ENCODE assay signal across 11 mouse cellular contexts in the genomic region with DNA sequence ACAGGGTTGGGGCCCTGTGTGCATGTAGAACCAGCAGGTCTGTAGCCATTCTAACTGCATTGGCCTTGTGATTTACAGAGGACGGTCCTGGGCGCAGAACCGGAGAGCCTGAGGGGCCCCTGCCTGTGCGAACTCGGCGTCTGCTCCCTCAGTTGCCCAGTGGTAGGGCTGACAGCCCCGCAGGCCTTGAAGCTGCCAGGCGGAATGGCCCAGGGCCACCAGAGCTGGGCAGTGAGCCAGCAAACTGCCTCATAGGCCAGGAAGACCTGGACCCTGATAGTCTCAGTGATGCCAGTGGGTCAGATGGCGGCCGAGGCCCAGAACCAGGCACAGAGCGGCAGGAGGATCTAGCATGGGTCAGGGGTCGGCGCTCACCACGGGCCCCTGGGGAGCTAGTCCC. TPM values are rescaled to one million over a fixed set of nuclear protein-coding genes. Genes with fewer than 3 reads are reported as not detected.
DNase-seq lines count a peak whose midpoint lies in the region; ATAC-seq and TF ChIP-seq lines count a peak whose summit lies in the region.
"Had no signal": no experiment of that assay in that cellular context is flagged by ENCODE, and none has a peak within 500 bp of the region (broad histone marks: within the 10 kb centered on the region; RNA-seq: fewer than 3 reads in every experiment).

No protein-coding gene starts in this region.

- H3K9ac ChIP-seq in liver, embryonic 12.5 days: no peak overlapping the region
- H3K9ac ChIP-seq: hindbrain, embryonic 15.5 days had no signal

- no peaks in the 10 kb centered on the region; the same call in 1 of the 2 replicates for H3K4me1 ChIP-seq in liver, embryonic 12.5 days
- H3K4me1 ChIP-seq: hindbrain, embryonic 15.5 days had no signal

- no peaks in the 10 kb centered on the region for H3K9me3 ChIP-seq in liver, embryonic 12.5 days (replicated peaks)
- H3K9me3 ChIP-seq: hindbrain, embryonic 15.5 days had no signal

- H3K4me2 ChIP-seq in liver, embryonic 12.5 days: no peak overlapping the region
- H3K4me2 ChIP-seq: hindbrain, embryonic 15.5 days had no signal

- TF ChIP-seq CTCF in left cerebral cortex, adult 2 months (IDR thresholded peaks at IDR 0.05): no peak

- no peak overlapping the region for H3K27ac ChIP-seq in left cerebral cortex, adult 2 months
- H3K27ac ChIP-seq in liver, embryonic 12.5 days: no peak overlapping the region
- H3K27ac ChIP-seq: hindbrain, embryonic 15.5 days had no signal

- WGBS in liver, embryonic 12.5 days (ENCODE audit: insufficient replicate concordance): 80% methylated on average over 14 of the region's 14 CpGs

- ATAC-seq in liver, embryonic 12.5 days: no peak
- ATAC-seq: lung, postnatal 0 days had no signal

- DNase-seq in left cerebral cortex, adult 2 months (ENCODE audit: extremely low spot score in 1 of 2, low spot score in 2 of 2): peak; percentile 50 to 67
- DNase-seq in left cerebral cortex, adult 8-10 months (ENCODE audit: low spot score in 2 of 2): no peak
- DNase-seq in adrenal gland, postnatal 25 days: peak; percentile 73
- DNase-seq in cerebellum, adult 9-10 months: peak; percentile 97
- peak; percentile 73 for DNase-seq in layer of hippocampus, adult 9-11 months
- no peak for DNase-seq in urinary bladder, postnatal 25 days (ENCODE audit: low spot score)
- DNase-seq: heart, adult 18-20 months; thymus, adult 2 months had no signal

- no peak overlapping the region for H3K4me3 ChIP-seq in left cerebral cortex, adult 2 months
- no peak overlapping the region for H3K4me3 ChIP-seq in liver, embryonic 12.5 days
- H3K4me3 ChIP-seq: hindbrain, embryonic 15.5 days had no signal

- intact Hi-C loops in left cerebral cortex, adult 2 months (cut with DNase I): no loop called here

- peaks cover 32% of the 10 kb centered on the region; the same call in 1 of the 2 replicates for H3K36me3 ChIP-seq in liver, embryonic 12.5 days

- H3K27me3 ChIP-seq in liver, embryonic 12.5 days (replicated peaks): no peaks in the 10 kb centered on the region
- H3K27me3 ChIP-seq: hindbrain, embryonic 15.5 days had no signal

RNA-seq across cellular contexts. Expression of gene Cep170b, which starts 17.5 kb away (rescaled TPM):
- 100 to 1,000 TPM; 280 to 294 TPM for total RNA-seq in left cerebral cortex, adult 2 months (2021)
- 100 to 1,000 TPM; 252 to 327 (median 295) TPM for total RNA-seq in left cerebral cortex, adult 8-10 months (2022)
- total RNA-seq in adrenal gland, postnatal 25 days (2021): 42.4 and 58.1 TPM in 2 replicates
- polyA plus RNA-seq in liver, embryonic 12.5 days (2016; fragmentation: Nextera tagmentation; extraction: Ambion mirVana): 5.0 and 5.2 TPM in 2 replicates

RNA-seq across cellular contexts. Expression of gene Pld4, which starts 22.7 kb away (rescaled TPM):
- 10 to 100 TPM in 1 of 2 experiments, 1 to 10 TPM in 1; 7.4 to 10.1 TPM for total RNA-seq in left cerebral cortex, adult 2 months (2021)
- 10 to 100 TPM in 3 of 4 experiments, 1 to 10 TPM in 1; 10.0 to 22.8 (median 16.5) TPM for total RNA-seq in left cerebral cortex, adult 8-10 months (2022)
- 6.4 and 6.8 TPM in 2 replicates for total RNA-seq in adrenal gland, postnatal 25 days (2021)
- 7.9 and 8.0 TPM in 2 replicates for polyA plus RNA-seq in liver, embryonic 12.5 days (2016; fragmentation: Nextera tagmentation; extraction: Ambion mirVana)

RNA-seq across cellular contexts. Expression of gene Zbtb42, which starts 59.1 kb away (rescaled TPM):
- 1 to 10 TPM; 1.1 to 1.2 TPM for total RNA-seq in left cerebral cortex, adult 2 months (2021)
- 1 to 10 TPM in 2 of 4 experiments, under 1 TPM in 2; 0.81 to 1.7 (median 1.1) TPM for total RNA-seq in left cerebral cortex, adult 8-10 months (2022)
- 7.9 and 12.8 TPM in 2 replicates for total RNA-seq in adrenal gland, postnatal 25 days (2021)
- 1.0 and 1.2 TPM in 2 replicates for polyA plus RNA-seq in liver, embryonic 12.5 days (2016; fragmentation: Nextera tagmentation; extraction: Ambion mirVana)

Comparison
In these comparisons a context has a peak if more than half of its experiments do, and no peak if none do; other contexts are left out.
1. DNase-seq: peak in left cerebral cortex, adult 2 months (2 of 2), adrenal gland, postnatal 25 days (single experiment), cerebellum, adult 9-10 months (single experiment) and layer of hippocampus, adult 9-11 months (single experiment); none in left cerebral cortex, adult 8-10 months (0 of 2) and urinary bladder, postnatal 25 days (single experiment).